Mouse (Mus musculus) myocyte (in vitro differentiated cells): ENCODE measurements around the gene Ormdl2. TPM values are rescaled to one million over a fixed set of nuclear protein-coding genes. Genes with fewer than 3 reads are reported as not detected.
A peak's percentile ranks its signal among the peaks of the same experiment; 100 is the strongest.

Experiments used
- H3K27me3 ChIP-seq: one replicate; pipeline ENCODE4 v1.6.1; 2011; ENCODE audit not compliant: control insufficient read depth, insufficient read depth, insufficient read length
- H3K36me3 ChIP-seq: one replicate; pipeline ENCODE4 v1.6.1; 2011; ENCODE audit not compliant: control insufficient read depth, insufficient read depth
- H3K4me2 ChIP-seq: one replicate; pipeline ENCODE4 v1.6.1; 2011; ENCODE audit warnings: low read depth, control low read depth
- H3K4me3 ChIP-seq: one replicate; pipeline ENCODE4 v1.5.1; 2011; ENCODE audit warnings: mild to moderate bottlenecking, control low read depth, moderate library complexity
- H3K79me2 ChIP-seq: one replicate; pipeline ENCODE4 v1.6.1; 2011; ENCODE audit not compliant: control insufficient read depth, insufficient read depth
- H3ac ChIP-seq: one replicate; pipeline ENCODE4 v1.6.1; 2011; ENCODE audit not compliant: control insufficient read depth, insufficient read length
- CEBPB ChIP-seq: IDR thresholded peaks from 2 replicates; pipeline ENCODE4 v1.6.1; 2011; ENCODE audit warnings: mild to moderate bottlenecking, moderate library complexity; ENCODE audit not compliant: poor library complexity, insufficient read depth, severe bottlenecking
- E2F4 ChIP-seq: IDR thresholded peaks from one replicate; pipeline ENCODE4 v1.6.1; 2011; ENCODE audit warnings: mild to moderate bottlenecking, control low read depth, moderate library complexity; ENCODE audit not compliant: insufficient read depth
- MAX ChIP-seq: IDR thresholded peaks from one replicate; pipeline ENCODE4 v1.6.1; 2011; ENCODE audit warnings: low read depth, mild to moderate bottlenecking, control low read depth
- MYOD1 ChIP-seq, 3 experiments: IDR thresholded peaks; one replicate each; pipeline ENCODE4 v1.6.1; 2011; ENCODE audit warnings: control low read depth in 2 of 3, low read depth in 2 of 3, mild to moderate bottlenecking in 2 of 3, moderate library complexity in 1 of 3; ENCODE audit not compliant: insufficient read length in 2 of 3, control insufficient read depth in 1 of 3
- MYOG ChIP-seq, 3 experiments: IDR thresholded peaks; one replicate each; pipeline ENCODE4 v1.6.1; 2011; ENCODE audit warnings: control low read depth in 2 of 3, low read depth in 2 of 3, mild to moderate bottlenecking in 2 of 3; ENCODE audit not compliant: insufficient read length in 2 of 3, control insufficient read depth in 1 of 3, insufficient read depth in 1 of 3
- POLR2A ChIP-seq: IDR thresholded peaks from one replicate; pipeline ENCODE4 v1.6.1; 2011; ENCODE audit warnings: low read depth, mild to moderate bottlenecking, control low read depth, moderate library complexity; ENCODE audit not compliant: insufficient read length
- POLR2AphosphoS2 ChIP-seq: IDR thresholded peaks from one replicate; pipeline ENCODE4 v1.6.1; 2011; ENCODE audit warnings: low read depth, control low read depth; ENCODE audit not compliant: insufficient read length
- REST ChIP-seq: IDR thresholded peaks from one replicate; pipeline ENCODE4 v1.6.1; 2011; ENCODE audit warnings: mild to moderate bottlenecking, control low read depth, moderate library complexity; ENCODE audit not compliant: insufficient read depth, insufficient read length
- SRF ChIP-seq: IDR thresholded peaks from one replicate; pipeline ENCODE4 v1.6.1; 2011; ENCODE audit warnings: low read depth; ENCODE audit not compliant: control insufficient read depth, insufficient read length
- TCF12 ChIP-seq: IDR thresholded peaks from one replicate; pipeline ENCODE4 v1.6.1; 2011; ENCODE audit warnings: mild to moderate bottlenecking, control low read depth; ENCODE audit not compliant: poor library complexity, insufficient read depth, severe bottlenecking
- TCF3 ChIP-seq: IDR thresholded peaks from one replicate; pipeline ENCODE4 v1.6.1; 2011; ENCODE audit warnings: low read depth, control low read depth; ENCODE audit not compliant: insufficient read length
- USF1 ChIP-seq: IDR thresholded peaks from one replicate; pipeline ENCODE4 v1.6.1; 2011; ENCODE audit warnings: low read depth, mild to moderate bottlenecking, control low read depth, moderate library complexity
- polyA plus RNA-seq: library from polyadenylated mRNA; unstranded; fragments of >200 nt; fragmentation: generic; extraction: Trizol; gene quantifications from one replicate; pipeline ENCODE4 v1.2.1, GENCODE M21; 2012; ENCODE audit warnings: missing spikeins

Ormdl2 gene
- polyA plus RNA-seq, 1 experiment: 19.2 TPM

DNA sequence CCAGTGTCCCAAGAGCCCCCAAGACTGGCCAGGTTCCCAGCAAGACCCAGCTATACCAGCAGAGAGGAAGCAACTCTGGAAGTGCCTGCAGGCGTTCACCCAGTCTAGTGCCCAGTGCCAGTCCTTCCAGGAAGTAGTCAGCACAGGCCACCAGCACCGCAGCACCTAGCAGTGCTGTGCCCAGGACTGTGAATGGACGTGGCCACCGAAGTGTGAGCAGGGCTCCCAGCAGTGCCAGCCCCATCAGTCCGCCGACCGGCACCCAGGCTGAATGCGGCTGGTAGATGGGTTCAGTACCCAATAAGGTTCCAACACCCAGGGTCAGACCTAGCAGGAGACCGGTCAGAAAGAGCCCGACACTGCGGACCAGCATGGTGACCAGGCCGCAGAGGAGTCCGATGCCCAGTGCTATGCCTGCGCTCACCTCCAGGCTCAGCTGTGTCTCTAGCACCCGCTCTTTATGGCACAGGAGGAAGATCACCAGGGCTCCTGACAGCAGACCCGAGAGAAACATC is 19.4 kb downstream of the Ormdl2 start:
- no peak for TF ChIP-seq E2F4
- TF ChIP-seq CEBPB: no peak
- no peak for TF ChIP-seq POLR2AphosphoS2
- TF ChIP-seq TCF12: no peak
- no peak for TF ChIP-seq SRF
- no peak for TF ChIP-seq POLR2A
- TF ChIP-seq MYOG (IDR thresholded peaks at IDR 0.05; ENCODE audit: control insufficient read depth in 1 of 3, insufficient read depth in 1 of 3, insufficient read length in 2 of 3, low read depth in 2 of 3): no peak
- TF ChIP-seq MYOD1 (IDR thresholded peaks at IDR 0.05; ENCODE audit: control insufficient read depth in 1 of 3, insufficient read length in 2 of 3, low read depth in 2 of 3): no peak
- no peak for TF ChIP-seq MAX
- no peak for TF ChIP-seq TCF3
- TF ChIP-seq REST: no peak
- TF ChIP-seq USF1: no peak
- Histone ChIP-seq H3K4me2 (peak overlapping the region; percentile 99), H3K36me3 (peaks cover 3% of the 10 kb centered on the region), H3K79me2 (peaks cover 33% of the 10 kb centered on the region), H3K4me3 (no peak overlapping the region), H3K27me3 (no peaks in the 10 kb centered on the region), H3ac (no peak overlapping the region)

- Histone ChIP-seq H3K27me3 (no peaks in the 10 kb centered on the region), H3K79me2 (peaks cover 18% of the 10 kb centered on the region), H3K4me3 (no peak overlapping the region), H3K36me3 (peaks cover 3% of the 10 kb centered on the region), H3K4me2 (no peak overlapping the region), H3ac (no peak overlapping the region)
- TF ChIP-seq USF1 (no peak), MYOD1 (IDR thresholded peaks at IDR 0.05; ENCODE audit: control insufficient read depth in 1 of 3, insufficient read length in 2 of 3, low read depth in 2 of 3) (no peak), TCF3 (no peak), CEBPB (no peak), TCF12 (no peak), POLR2A (no peak), MAX (no peak), REST (no peak), SRF (no peak), E2F4 (no peak), MYOG (IDR thresholded peaks at IDR 0.05; ENCODE audit: control insufficient read depth in 1 of 3, insufficient read depth in 1 of 3, insufficient read length in 2 of 3, low read depth in 2 of 3) (no peak), POLR2AphosphoS2 (no peak)
Observed at GRCm38 (mm10) chr10:128798676-128799075, 22.8 kb downstream of the Ormdl2 start.

DNA sequence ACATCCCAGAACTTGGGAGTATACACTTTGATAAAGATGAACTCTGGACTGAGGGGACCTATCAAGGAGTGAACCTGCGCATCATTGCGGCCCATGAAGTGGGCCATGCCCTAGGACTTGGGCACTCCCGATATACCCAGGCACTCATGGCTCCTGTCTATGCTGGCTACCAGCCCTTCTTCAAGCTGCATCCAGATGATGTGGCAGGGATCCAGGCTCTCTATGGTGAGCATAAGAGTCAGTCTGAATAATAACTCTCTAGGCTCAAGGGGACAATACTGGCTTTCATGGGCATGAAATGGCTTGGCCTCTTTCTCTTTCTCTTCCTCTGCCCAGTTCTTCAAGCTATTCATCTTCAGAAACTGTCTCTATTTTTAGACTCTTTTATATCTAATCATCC is 25.9 kb downstream of the Ormdl2 start:
- no peak overlapping the region for H3K4me3 ChIP-seq
- TF ChIP-seq POLR2AphosphoS2 (no peak), REST (no peak), TCF3 (no peak), CEBPB (no peak), USF1 (no peak), SRF (no peak), POLR2A (no peak), TCF12 (no peak), MAX (no peak), MYOG (IDR thresholded peaks at IDR 0.05; ENCODE audit: control insufficient read depth in 1 of 3, insufficient read depth in 1 of 3, insufficient read length in 2 of 3, low read depth in 2 of 3) (no peak), MYOD1 (IDR thresholded peaks at IDR 0.05; ENCODE audit: control insufficient read depth in 1 of 3, insufficient read length in 2 of 3, low read depth in 2 of 3) (no peak), E2F4 (no peak)
- peaks cover 3% of the 10 kb centered on the region for H3K36me3 ChIP-seq
- no peak overlapping the region for H3ac ChIP-seq
- H3K79me2 ChIP-seq: no peaks in the 10 kb centered on the region
- H3K4me2 ChIP-seq: no peak overlapping the region
- H3K27me3 ChIP-seq: no peaks in the 10 kb centered on the region

DNA sequence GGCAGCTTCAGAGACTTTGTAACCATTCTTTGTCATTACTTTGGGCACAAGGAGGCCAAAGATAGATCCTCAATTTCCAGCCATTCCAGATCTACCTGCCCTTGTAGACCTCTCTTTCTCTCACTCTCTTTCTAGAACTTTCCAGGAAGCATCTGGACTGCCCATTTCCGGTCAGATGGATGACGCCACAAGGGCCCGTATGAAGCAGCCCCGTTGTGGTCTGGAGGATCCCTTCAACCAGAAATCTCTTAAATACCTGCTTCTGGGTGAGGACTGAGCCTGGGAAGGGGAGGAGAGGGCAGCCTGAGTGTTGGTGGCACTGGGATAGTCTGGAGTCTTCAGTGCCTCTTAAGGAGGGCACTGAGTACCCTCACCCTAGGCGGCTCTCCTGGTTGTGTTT is 27.1 kb downstream of the Ormdl2 start:
- H3K36me3 ChIP-seq: peaks cover 3% of the 10 kb centered on the region
- no peaks in the 10 kb centered on the region for H3K27me3 ChIP-seq
- H3K79me2 ChIP-seq: no peaks in the 10 kb centered on the region
- TF ChIP-seq TCF3: no peak
- TF ChIP-seq E2F4: no peak
- no peak for TF ChIP-seq TCF12
- TF ChIP-seq USF1: no peak
- no peak for TF ChIP-seq MAX
- no peak for TF ChIP-seq REST
- no peak for TF ChIP-seq POLR2A
- TF ChIP-seq POLR2AphosphoS2: no peak
- no peak for TF ChIP-seq MYOD1 (IDR thresholded peaks at IDR 0.05; ENCODE audit: control insufficient read depth in 1 of 3, insufficient read length in 2 of 3, low read depth in 2 of 3)
- TF ChIP-seq CEBPB: no peak
- no peak for TF ChIP-seq SRF
- TF ChIP-seq MYOG (IDR thresholded peaks at IDR 0.05; ENCODE audit: control insufficient read depth in 1 of 3, insufficient read depth in 1 of 3, insufficient read length in 2 of 3, low read depth in 2 of 3): no peak
- no peak overlapping the region for H3ac ChIP-seq
- H3K4me2 ChIP-seq: no peak overlapping the region
- H3K4me3 ChIP-seq: no peak overlapping the region

GRCm38 (mm10) chr10:128793258-128793657 is 28.2 kb downstream of the Ormdl2 start:
- Histone ChIP-seq H3K79me2 (no peaks in the 10 kb centered on the region), H3K36me3 (no peaks in the 10 kb centered on the region), H3ac (no peak overlapping the region), H3K4me3 (no peak overlapping the region), H3K4me2 (no peak overlapping the region), H3K27me3 (no peaks in the 10 kb centered on the region)
- TF ChIP-seq TCF3: no peak
- TF ChIP-seq POLR2A: no peak
- TF ChIP-seq TCF12: no peak
- TF ChIP-seq SRF: no peak
- no peak for TF ChIP-seq MAX
- TF ChIP-seq CEBPB: no peak
- no peak for TF ChIP-seq MYOD1 (IDR thresholded peaks at IDR 0.05; ENCODE audit: control insufficient read depth in 1 of 3, insufficient read length in 2 of 3, low read depth in 2 of 3)
- TF ChIP-seq POLR2AphosphoS2: no peak
- no peak for TF ChIP-seq REST
- TF ChIP-seq USF1: no peak
